Mouse (Mus musculus) granulocyte monocyte progenitor cell, adult 5-6 weeks (primary cell): Measurements from ENCODE around the gene Cxcl2. TPM values are rescaled to one million over a fixed set of nuclear protein-coding genes. Genes with fewer than 3 reads are reported as not detected.

Source experiments
- ATAC-seq: replicated peaks from 2 replicates; pipeline ENCODE4 v1.8.0; 2016; ENCODE audit warnings: mild to moderate bottlenecking, moderate TSS enrichment, inconsistent platforms; ENCODE audit not compliant: poor library complexity, severe bottlenecking
- total RNA-seq, 2 experiments: library from RNA; stranded (forward) in 1 of 2; stranded (reverse) in 1 of 2; fragments of 200-712, 200-1000 nt in 1 of 2; fragments of >200 nt in 1 of 2; fragmentation: Nextera tagmentation in 1 of 2; gene quantifications; 2 replicates each; pipeline ENCODE4 v1.2.3; 2014 to 2017

Gene Cxcl2
- total RNA-seq (2014; fragmentation: Nextera tagmentation) (not detected in 2 replicates), total RNA-seq (2017) (26.6 and 50.6 TPM in 2 replicates)

DNA sequence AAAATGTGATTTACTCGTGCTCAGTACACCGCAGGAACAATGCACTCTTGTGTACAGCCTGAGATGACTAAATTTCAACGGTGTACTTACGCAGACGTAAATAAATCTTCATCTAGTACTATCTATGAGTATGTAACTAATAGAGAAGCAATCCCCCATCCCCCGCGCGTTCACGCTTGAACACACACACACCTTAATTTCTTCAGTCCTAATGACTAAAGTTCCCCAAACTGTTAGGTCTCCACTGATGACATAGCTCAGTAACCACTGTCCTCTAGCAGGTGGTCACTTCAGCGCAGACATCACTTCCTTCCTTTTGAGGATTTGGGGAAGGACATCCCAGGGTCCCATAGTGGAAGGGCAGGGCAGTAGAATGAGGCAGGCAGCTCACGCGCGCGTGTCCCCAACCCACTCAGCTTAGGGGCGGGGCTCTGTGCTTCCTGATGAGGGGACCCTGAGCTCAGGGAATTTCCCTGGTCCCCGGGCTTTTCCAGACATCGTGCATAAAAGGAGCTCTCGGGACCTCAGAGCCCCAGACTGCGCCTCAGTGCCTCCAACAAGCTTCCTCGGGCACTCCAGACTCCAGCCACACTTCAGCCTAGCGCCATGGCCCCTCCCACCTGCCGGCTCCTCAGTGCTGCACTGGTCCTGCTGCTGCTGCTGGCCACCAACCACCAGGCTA lies at the start of gene Cxcl2:
Gene Cxcl2 (plus strand): TSS at position 533 of the 682 bp plus-strand sequence.
- peak; percentile 84 for ATAC-seq

DNA sequence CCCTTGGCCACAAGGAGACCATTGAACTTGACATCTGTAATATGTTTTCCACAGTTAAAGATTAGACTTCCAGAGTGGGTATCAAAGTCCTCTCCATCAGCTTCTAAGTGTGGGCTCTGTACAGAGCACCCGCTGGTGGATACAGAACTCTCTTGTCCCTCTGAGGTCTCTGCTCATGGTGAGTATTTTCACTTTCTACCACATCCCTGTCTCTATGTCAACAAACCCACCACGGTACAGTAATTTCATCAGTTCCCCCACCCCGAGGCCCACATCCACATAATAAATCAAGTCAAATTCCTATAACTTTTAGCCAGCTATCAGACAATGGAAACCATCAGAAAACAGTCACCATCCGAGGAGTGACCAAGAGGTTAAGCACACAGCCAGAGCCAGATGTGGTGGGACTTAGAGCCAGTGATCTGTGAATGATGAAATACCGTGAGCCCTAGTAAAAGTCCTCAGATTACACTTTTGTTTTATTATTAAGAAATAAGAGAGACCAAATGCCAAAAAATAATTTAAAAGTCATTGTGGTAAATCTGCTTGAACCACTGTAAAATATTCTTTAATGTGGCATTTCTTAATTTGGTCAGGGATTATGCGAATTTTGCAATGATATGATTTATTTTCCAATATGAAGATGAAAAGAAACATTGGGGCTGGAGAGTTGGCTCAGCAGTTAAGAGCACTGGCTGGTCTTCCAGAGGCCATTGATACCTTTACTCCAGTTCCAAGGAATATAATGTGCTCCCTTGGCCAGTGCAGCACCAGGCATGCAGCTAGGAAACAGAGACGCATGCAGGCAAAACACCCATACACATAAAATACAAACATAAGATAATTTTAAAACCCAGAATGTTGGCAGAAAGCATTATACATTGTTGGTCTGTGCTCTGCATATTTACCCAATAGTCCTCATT lies 48.1 kb upstream of the Cxcl2 start:
- ATAC-seq: peak; percentile 17; the same call in 1 of the 2 replicates

DNA sequence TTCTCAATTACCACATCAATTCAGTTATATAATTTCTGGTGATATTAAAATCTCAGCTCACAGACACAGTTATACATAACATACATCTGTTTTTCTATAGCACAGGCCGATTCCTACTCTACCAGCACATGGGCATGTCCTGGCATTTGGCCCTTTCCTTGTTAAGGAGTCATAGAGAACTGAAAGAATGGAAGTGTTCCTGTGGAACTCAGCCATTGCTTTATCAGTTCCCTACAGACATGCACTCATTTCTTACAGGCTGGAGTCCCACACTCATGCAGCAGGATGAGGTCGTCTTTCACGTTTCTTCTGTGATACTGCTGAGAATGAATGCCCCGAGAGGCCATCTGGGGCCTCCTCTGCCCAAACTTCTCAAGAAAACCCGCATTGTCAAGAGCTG lies 46.2 kb upstream of the Cxcl2 start:
- ATAC-seq: no peak

DNA sequence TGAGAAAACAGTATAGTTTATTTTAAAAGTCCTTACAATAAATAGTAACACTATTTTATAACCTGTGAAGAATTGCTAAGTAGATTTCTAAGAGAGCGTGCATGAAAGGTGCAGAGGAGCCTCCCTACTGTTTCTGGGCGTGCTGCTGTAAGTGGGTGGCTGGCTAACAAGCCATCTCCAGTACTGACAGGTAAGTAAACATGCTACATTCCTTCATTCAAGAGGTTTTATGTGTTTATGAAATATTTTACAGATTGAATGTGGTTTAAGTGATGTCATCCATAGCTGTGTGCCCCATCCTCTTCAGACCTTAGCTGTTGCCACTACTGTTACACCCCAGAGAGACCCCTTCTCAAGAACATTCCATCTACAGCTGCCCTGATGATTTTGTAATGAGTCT lies 45.2 kb upstream of the Cxcl2 start:
- ATAC-seq: no peak

DNA sequence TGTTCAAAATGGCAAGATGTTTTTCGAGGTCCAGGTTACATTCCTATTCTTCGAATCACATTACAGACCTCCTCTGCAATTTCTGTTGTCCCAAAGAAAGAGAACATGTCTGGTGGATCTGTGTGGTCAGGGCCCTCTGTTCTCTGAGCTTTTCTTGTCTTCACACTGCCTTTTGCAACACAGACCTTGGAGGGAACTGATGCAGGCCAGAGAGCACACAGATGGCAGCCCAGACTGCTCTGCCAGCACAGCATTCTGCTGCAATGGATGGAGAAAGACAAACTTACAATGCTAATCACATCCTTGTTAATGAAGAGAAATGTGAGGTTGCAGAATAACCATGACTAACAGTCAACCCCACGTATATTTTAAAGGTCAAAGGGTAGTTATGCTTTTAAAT lies 44.6 kb upstream of the Cxcl2 start:
- no peak for ATAC-seq

DNA sequence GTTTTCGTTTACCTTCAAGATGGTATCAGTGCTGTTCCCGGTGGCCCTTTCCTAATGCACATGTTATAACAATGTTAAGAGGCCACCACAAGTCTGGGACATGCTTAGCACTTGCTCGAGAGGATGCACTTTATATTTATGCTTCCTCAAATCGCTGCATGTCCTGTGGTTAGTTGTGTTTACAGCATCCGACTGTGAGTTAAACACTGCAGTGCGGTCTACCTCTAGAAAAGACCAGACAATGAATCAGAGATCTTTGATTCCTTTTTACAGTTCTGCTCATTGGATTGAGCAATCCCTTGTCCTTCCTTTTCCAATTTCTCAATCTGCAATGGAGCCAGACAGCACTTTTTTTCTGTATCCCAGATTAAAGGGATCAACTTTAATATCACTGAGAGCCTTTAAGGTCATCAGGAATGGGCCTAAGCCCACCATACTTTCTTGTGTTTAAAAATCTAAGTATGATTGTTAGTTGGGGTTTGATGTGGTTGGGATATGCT lies 41.7 kb upstream of the Cxcl2 start:
- ATAC-seq: peak; percentile 78

DNA sequence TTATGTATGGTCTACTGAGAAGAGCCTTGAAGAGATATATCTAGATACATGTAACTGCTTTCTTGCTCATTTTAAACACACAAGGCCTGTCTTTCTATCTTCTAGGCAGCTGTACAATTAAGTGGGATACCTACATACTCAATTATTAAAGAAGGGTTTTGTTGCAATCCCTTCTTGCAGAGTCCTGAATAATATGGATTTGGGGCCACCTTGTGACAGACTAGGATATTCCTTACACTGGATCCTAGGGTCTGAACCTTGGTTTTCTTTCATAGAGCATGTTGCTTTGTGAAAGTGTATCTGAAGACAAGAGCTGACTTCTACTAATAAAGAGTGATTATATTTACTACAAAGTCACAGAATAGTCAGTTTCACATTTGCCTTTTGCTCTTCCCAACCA lies 36.9 kb upstream of the Cxcl2 start:
- no peak for ATAC-seq

DNA sequence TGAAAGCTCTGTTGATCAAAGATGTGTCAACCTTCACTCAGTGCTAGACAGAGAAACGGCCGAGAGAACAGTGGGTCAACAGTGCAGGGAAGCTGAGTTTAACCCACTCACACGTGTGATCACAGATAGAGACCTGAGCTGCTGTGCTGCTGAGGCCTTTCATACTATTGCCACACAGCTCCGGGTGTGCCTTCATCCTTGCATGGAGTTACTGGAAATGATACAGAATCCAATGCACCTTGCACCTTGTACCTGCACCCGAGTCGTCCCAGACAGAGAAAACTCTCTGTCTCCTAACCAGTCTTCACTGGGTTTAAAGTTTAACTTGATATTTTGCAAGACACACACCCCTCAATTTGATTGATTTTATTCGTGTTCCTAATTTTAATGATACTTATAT lies 31.3 kb upstream of the Cxcl2 start:
- no peak for ATAC-seq

DNA sequence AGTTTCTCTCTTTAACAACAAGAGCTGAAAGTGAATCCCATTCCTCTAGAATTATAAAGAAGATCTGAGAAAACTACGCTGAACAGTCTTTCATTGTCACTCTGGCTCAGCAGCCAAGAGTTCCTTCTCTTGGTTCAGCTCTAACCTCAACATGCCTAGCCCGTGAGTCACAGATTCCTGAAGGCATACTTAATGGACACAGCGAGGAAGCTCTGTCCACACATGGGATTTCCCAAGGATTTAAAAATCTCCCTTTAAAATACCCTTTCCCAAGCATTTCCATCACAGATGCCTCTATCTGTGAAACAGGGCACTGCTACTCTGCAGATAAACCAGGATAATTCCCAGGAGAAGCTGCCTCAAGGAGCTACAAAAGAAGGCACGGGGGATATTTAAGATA lies 27.6 kb upstream of the Cxcl2 start:
- ATAC-seq: no peak

DNA sequence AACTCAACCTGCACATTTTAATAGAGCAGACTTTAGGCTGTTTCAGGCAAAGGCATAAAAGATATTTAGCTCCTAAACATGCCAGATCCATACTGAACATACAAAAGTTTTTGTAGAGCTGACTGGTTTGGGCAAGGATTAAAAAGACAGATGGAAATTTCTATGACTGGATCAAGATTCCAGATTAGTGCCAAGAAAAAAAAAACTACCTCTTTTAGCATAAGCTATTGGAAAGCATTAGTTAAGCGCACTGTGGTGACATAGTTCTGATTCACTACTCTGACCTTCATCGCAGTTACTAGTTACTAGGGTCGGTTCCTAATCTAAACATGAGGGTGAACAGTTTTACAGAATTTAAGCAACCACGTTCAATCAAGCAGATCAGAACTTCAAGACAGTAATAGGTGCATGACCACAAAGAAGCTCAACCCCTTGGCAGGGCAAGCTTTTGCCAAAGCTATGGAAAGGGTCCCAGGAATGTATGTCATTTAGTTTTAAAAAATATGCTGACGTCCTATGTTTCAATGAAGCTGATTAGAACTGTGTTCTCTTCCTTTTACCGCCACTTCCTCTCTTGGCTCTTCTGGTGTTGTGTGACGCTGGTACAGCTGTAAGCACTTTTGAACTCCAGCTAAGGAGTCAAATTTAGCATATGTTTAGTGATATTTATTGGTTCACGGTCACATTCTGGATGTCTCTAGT lies 27.0 kb upstream of the Cxcl2 start:
- 0 out of 2 replicates have a peak, but pooled peaks have one; percentile 28 for ATAC-seq

DNA sequence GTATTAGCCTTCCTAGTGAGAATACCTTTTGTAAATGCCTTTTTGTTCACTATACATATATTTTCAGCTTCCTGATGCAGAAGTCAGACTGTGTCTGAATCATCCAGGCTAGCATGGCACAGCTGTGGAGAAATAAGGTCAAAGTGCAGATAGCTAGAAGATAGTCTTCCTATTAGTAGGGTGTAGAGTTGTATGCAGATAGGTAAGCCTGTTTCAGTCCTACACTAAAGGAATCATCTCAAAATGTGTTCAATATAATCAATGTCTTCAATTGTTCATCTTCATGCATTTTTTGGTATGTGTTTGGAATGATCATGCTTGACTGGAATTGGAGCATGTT lies 26.5 kb upstream of the Cxcl2 start:
- no peak for ATAC-seq

DNA sequence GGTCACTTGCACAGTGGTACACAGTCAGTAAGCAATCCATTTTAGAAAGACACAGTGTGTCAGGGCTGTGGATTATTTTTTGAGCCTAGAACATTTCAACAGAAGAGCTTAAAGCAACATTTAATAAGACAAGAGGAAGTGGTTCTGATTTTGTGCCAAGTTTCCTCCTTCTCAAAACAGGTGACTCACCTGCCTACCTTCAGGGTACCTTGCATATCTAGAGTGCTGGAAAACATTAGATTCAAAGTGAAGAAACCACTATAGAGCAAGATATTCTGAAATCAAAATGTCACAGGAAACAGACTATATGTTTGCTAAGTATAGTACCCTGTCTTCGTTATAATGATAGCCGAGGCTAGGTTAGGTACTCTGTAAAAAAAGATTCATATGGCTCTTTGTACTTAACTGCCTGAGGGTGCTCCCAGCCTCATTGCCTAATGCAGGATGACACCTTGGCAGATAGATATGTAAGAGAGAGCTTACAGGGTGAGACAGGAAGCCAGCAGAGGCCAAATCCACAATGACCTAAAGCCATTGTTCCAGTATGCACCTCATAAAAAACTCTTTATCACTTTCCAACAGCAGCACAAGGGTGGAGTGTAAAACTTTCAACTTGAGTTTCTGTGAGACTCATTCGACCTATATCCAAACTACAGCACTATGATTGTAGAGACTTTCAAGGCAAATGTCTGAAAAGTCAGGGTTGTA lies 24.2 kb upstream of the Cxcl2 start:
- ATAC-seq: no peak

DNA sequence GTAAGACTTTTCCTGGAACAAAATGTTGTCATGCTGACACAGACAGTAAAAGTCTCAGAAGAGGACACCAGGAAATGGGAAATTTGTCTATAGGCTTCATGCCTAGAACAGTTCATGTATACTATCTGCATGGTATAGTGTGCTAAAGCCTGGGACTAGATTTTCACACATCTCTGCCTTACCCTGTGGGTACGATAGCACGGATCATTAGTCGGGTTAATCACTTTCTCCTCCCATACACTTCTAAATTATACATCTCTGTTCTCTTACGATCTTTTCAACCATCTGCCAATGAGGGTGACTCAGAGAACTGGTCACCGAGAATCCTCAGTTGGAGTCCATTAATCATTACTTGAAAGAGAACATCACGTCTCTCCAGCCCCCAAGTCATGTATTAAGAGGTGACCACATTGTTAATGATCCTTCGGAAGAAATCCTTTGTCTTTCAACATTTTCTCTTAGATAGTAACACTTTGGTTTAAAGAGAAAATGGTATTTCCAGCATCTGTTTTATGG lies 23.3 kb upstream of the Cxcl2 start:
- ATAC-seq: no peak

DNA sequence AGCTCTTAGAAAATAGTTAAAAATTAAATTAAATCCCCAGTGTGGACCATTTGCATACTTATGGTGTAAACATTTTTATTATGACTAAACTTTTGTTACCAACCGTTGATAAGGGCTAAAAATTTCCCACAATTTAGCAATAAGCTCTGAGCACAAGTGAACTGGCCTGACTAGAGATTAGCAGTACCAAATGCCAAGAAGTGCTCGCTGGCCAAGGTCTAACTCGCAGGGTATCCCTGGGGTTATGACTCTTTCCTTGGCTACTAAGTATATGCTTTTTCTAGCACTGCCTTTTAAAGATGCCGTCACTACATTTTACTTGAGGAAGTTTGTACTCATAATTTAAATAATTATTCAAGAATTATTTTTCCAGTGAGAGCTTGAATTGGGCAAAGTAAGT lies 22.6 kb upstream of the Cxcl2 start:
- ATAC-seq: no peak

DNA sequence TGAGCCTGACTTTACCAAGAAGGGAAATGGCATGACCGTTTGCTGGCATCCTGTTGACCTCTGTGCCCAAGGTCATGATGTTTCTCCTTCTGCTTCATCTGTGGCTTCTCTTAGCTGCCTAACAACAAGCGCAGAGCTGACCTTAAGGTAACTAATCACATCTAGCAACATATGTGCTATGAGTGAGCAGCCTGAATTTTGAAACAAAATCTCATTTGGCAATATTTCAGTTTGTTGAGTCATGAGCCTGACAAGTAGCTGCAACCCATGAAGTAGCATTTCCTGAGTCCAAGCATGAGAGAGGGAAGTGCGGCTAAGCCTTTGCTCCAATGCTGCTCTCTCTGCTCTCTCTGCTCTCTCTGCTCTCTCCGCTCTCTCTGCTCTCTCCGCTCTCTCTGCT lies 22.0 kb upstream of the Cxcl2 start:
- ATAC-seq: peak; percentile 96

DNA sequence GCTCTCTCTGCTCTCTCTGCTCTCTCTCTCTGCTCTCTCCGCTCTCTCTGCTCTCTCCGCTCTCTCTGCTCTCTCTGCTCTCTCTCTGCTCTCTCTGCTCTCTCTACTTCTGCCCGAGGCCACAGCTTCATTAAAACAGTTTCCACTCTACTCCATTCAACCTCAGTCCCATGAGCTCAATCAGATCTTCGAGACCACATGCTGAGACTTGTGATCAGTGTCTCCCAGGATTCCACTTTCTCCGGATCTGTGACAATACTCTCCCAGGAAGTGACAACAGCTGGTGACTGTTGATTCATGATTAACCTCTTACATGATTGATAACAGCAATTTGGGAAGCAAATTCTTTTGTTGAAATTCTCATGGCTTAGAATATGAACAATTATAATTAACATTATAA lies 21.5 kb upstream of the Cxcl2 start:
- ATAC-seq: no peak

DNA sequence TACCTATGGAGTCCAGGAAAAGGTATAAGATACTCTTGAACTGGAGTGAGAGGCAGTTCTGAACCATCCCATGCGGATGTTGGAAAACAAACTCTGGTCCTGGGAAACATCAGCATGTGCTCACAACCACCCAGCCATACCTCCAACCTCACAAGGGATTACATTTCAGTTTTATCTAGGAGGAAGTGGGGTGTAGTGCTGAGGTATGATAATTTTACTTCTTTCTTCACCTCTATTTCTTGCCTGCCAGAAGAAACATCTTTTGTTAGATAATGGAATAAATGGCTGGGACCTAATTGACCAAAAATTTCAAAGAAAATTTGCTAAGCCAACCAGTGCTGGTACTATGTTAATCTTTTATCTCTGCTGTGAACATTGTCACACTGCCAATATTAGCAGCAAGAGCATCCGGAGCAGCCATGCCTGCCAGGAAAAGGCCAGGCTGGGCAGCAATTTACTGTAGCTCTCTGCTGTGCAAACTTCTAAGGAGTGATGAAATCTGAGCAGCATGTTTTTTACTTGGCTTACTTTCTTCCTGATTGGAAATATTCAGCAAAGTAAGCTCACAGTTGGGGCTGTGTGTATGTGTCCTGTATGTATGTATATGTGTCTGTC lies 18.9 kb upstream of the Cxcl2 start:
- ATAC-seq: no peak

DNA sequence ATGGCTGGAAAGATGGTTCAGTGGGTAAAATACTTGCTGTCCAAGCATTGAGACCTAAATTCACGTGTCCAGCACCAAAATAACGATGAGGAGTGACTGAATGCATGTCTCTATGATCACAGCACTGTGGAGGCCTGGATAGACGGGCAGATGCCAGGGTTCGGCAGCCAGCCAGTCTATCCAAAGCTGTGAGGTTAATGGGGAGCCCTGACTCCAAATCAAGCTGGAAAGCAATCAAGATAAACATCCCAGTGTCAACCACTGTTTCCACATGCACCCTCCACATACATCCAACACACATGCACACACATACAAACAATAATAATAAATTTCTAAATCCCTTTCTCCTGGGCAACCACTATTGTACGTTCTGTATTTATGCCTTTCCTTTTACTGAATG lies 15.0 kb upstream of the Cxcl2 start:
- no peak for ATAC-seq
